Mouse (Mus musculus) naive thymus-derived CD4-positive, alpha-beta T cell, adult 2 months (primary cell): ENCODE measurements around the gene Exoc3l2.
A peak's percentile ranks its signal among the peaks of the same experiment; 100 is the strongest.

ENCODE experiments used
- DNase-seq: peaks from one replicate; pipeline ENCODE4 v3.0.0-alpha.2; 2011; ENCODE audit warnings: low read depth

Gene Exoc3l2

GRCm38 (mm10) chr7:19456628-19457027 is 6.5 kb upstream of the Exoc3l2 start:
- DNase-seq, result no peak

GRCm38 (mm10) chr7:19457414-19458071 is 5.6 kb upstream of the Exoc3l2 start:
- DNase-seq, result no peak

GRCm38 (mm10) chr7:19458072-19458486 is 5.1 kb upstream of the Exoc3l2 start:
- DNase-seq, result peak; percentile 70

- peak; percentile 85 for DNase-seq
Measured at GRCm38 (mm10) chr7:19458591-19459111, 4.5 kb upstream of the Exoc3l2 start, which contains the start of gene Mark4. Mark4 (minus strand) TSS chr7:19458821.

GRCm38 (mm10) chr7:19459144-19459870 is 3.8 kb upstream of the Exoc3l2 start:
- DNase-seq, result peak; percentile 29

GRCm38 (mm10) chr7:19460500-19460899 is 2.6 kb upstream of the Exoc3l2 start:
- DNase-seq, result no peak

GRCm38 (mm10) chr7:19461488-19461887 is 1.6 kb upstream of the Exoc3l2 start:
- peak; percentile 87 for DNase-seq

- no peak for DNase-seq
Measured at GRCm38 (mm10) chr7:19462443-19462842, 688 bp upstream of the Exoc3l2 start.

- no peak for DNase-seq
Measured at GRCm38 (mm10) chr7:19464367-19465307, 1.5 kb downstream of the Exoc3l2 start.

- DNase-seq, result no peak
Measured at GRCm38 (mm10) chr7:19466602-19467145, 3.5 kb downstream of the Exoc3l2 start.

- DNase-seq, result no peak
Measured at GRCm38 (mm10) chr7:19467638-19468037, 4.5 kb downstream of the Exoc3l2 start.

- DNase-seq, result no peak
Measured at GRCm38 (mm10) chr7:19468279-19468678, 5.1 kb downstream of the Exoc3l2 start.

GRCm38 (mm10) chr7:19469404-19469803 is 6.3 kb downstream of the Exoc3l2 start:
- DNase-seq, result no peak

- no peak for DNase-seq
Measured at GRCm38 (mm10) chr7:19470308-19470707, 7.2 kb downstream of the Exoc3l2 start.

- peak; percentile 39 for DNase-seq
Measured at GRCm38 (mm10) chr7:19472403-19472802, 9.3 kb downstream of the Exoc3l2 start.

- peak; percentile 61 for DNase-seq
Measured at GRCm38 (mm10) chr7:19473875-19474443, 10.8 kb downstream of the Exoc3l2 start.

- no peak for DNase-seq
Measured at GRCm38 (mm10) chr7:19477084-19477483, 14.0 kb downstream of the Exoc3l2 start.

- DNase-seq, result no peak
Measured at GRCm38 (mm10) chr7:19477624-19478384, 14.7 kb downstream of the Exoc3l2 start.

- DNase-seq, result no peak
Measured at GRCm38 (mm10) chr7:19483281-19483680, 20.1 kb downstream of the Exoc3l2 start.

GRCm38 (mm10) chr7:19485488-19485887 is 22.4 kb downstream of the Exoc3l2 start:
- DNase-seq, result no peak

GRCm38 (mm10) chr7:19486549-19486948 is 23.4 kb downstream of the Exoc3l2 start:
- no peak for DNase-seq
